Mouse (Mus musculus): ENCODE measurements around the gene Robo2. TPM values are rescaled to one million over a fixed set of nuclear protein-coding genes. Genes with fewer than 3 reads are reported as not detected.

Robo2 gene
- polyA plus RNA-seq, 1 experiment from 2014 or later: 121 TPM

DNA sequence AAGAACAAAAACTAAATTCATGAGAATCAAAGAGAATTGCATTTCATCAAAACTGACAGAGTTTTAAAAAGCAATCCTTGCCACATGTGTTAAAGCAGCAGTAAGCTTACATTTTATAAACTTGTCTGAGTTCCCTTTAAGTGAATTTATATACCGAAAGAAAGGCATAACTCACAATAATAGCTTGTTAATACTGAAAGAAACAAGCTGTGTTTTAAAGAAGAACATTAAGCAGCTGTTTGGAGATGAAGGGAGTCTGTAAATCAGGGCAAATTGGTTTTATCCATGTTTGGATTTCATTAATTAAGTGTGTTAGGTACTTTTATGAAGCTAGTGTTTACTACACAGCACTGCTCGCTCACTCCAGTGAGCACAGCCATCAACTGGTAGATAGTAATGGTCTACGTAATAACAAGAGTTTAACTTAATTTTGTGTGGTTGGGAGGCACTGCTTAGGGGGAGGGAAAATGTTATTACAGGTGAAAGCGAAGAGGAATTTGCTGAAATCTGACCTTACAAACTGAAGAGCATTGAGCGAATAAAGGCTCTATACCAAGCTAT lies 447.2 kb downstream of the Robo2 start:
- Histone ChIP-seq H3K4me2 (no peak overlapping the region), H3K9me3 (no peaks in the 10 kb centered on the region), H3K4me1 (no peaks in the 10 kb centered on the region), H3K27me3 (no peaks in the 10 kb centered on the region), H3K27ac (no peak overlapping the region), H3K4me3 (no peak overlapping the region), H3K36me3 (0 out of 2 replicates have a peak, but pooled peaks cover 5% of the 10 kb centered on the region), H3K9ac (no peak overlapping the region)
- no peak for ATAC-seq (ENCODE audit: insufficient number of reproducible peaks, insufficient read depth, low FRiP score, low TSS enrichment, low read depth)
- 64% methylated on average over 5 of the region's 5 CpGs for WGBS

DNA sequence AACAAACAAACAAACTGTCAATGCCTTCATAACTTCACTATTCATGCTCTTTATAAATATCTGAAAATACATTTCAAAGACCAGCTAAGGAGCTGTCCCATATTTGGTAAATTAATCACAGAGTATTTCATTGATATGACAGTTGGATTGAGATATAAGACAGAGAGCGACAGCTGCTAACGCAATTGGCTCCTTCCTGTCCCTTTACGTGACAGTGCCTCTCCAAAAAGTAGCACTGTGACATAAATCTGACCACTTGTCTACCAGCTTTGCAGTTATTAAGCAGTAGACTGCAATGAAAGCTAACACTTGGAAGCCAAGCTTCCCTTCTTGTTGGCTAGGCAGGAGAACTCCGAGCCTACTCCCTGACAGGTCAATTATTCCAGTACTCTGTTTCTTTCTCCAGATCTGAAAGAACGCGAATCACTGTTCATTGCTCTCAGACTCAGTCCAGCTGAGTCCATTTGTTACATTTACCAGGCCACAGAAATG lies 452.1 kb downstream of the Robo2 start:
- WGBS: 80% methylated on average over 6 of the region's 6 CpGs

DNA sequence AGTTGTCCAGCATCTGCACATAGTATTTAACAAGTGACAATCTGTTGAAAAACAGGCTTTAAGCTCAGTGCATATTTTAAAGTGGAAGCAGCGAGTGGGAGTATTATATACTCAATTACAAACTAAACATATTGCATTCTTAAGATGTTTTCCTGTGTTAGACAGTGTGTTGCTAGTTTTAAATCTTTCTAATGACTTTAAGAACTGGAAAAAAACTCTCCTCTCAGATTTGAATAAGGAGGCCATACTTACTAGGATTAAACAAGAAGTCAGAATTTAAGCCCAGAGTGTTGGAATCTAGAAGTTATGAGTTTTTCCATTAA lies 453.1 kb downstream of the Robo2 start:
- 71% methylated on average over 1 of the region's 1 CpGs for WGBS
- no peak overlapping the region for H3K4me3 ChIP-seq
- H3K27ac ChIP-seq: no peak overlapping the region

More for the DNA sequence above, 452.1 kb downstream of the Robo2 start:
- Histone ChIP-seq H3K36me3 (0 out of 2 replicates have a peak, but pooled peaks cover 5% of the 10 kb centered on the region), H3K9ac (no peak overlapping the region), H3K27ac (no peak overlapping the region), H3K9me3 (no peaks in the 10 kb centered on the region), H3K27me3 (no peaks in the 10 kb centered on the region), H3K4me3 (no peak overlapping the region), H3K4me2 (no peak overlapping the region), H3K4me1 (no peaks in the 10 kb centered on the region)
- ATAC-seq (ENCODE audit: insufficient number of reproducible peaks, insufficient read depth, low FRiP score, low TSS enrichment, low read depth): no peak

DNA sequence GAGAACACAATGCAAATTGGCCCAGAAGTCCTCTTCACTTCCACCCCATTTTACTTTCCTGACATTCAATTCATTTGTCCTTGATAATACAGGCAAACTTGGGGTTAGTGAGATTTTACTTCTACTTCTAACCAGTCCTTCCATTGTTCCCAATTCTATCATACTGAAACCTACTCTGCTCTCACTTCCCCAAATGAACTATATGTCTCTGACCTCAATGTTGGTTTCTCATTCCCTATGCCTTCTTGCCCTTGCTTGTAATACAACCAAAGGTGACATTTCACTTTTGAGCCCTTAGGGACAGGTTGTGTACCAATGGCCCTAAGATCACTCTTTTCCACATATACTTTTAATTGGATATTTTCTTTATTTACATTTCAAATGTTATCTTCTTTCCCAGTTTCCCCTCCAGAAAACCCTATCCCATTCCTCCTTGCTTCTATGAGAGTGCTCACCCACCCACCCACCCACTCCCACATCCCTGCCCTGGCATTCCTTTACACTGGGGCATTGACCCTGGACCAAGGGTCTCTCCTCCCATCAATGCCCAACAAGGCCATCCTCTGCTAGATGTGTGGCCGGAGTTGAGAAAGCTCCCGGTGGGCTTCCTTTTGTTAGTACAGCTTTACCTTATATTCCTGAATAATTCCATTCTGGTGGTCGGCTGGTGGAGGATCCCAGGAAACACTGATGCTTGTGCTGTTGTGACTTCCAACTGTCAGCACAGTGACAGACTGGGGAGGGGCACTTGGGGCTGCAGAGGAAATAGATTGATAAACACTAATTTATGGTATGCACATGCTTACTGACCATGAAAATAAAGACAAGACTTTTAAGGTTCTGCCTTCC lies 453.7 kb downstream of the Robo2 start:
- Histone ChIP-seq H3K4me1 (no peaks in the 10 kb centered on the region), H3K4me2 (no peak overlapping the region), H3K9me3 (no peaks in the 10 kb centered on the region), H3K27me3 (no peaks in the 10 kb centered on the region), H3K9ac (no peak overlapping the region), H3K4me3 (no peak overlapping the region), H3K36me3 (0 out of 2 replicates have a peak, but pooled peaks cover 5% of the 10 kb centered on the region), H3K27ac (no peak overlapping the region)
- no peak for ATAC-seq (ENCODE audit: insufficient number of reproducible peaks, insufficient read depth, low FRiP score, low TSS enrichment, low read depth)
- WGBS: 72% methylated on average over 3 of the region's 3 CpGs

More for the DNA sequence above, 453.1 kb downstream of the Robo2 start:
- Histone ChIP-seq H3K4me2 (no peak overlapping the region), H3K4me1 (no peaks in the 10 kb centered on the region), H3K27me3 (no peaks in the 10 kb centered on the region), H3K9me3 (no peaks in the 10 kb centered on the region), H3K9ac (no peak overlapping the region), H3K36me3 (0 out of 2 replicates have a peak, but pooled peaks cover 5% of the 10 kb centered on the region)
- no peak for ATAC-seq (ENCODE audit: insufficient number of reproducible peaks, insufficient read depth, low FRiP score, low TSS enrichment, low read depth)

DNA sequence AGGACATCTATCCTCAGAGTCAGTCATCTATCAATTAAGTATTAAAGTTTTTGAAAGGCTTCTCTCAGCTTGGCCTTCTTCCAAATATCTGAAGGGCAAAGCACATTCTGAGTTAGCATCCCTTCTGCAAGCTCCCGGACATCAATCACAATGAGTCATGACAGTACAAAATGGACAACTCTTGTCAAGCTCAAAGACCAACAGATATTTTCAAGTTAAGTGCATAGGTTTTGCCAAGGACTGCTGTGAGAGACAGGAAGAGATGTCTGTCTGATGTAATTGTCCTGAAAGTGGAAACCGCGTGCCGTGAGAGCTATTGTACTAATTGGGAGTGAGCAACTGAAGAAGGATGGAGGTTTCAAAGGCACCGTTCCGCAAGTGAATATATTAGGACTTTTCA lies 465.5 kb downstream of the Robo2 start:
- Histone ChIP-seq H3K4me3 (no peak overlapping the region), H3K9ac (no peak overlapping the region), H3K36me3 (peaks cover 3% of the 10 kb centered on the region; the same call in 1 of the 2 replicates), H3K4me2 (no peak overlapping the region), H3K9me3 (no peaks in the 10 kb centered on the region), H3K27ac (no peak overlapping the region), H3K27me3 (no peaks in the 10 kb centered on the region), H3K4me1 (no peaks in the 10 kb centered on the region)
- ATAC-seq (ENCODE audit: insufficient number of reproducible peaks, insufficient read depth, low FRiP score, low TSS enrichment, low read depth): no peak
- WGBS: 84% methylated on average over 6 of the region's 6 CpGs

DNA sequence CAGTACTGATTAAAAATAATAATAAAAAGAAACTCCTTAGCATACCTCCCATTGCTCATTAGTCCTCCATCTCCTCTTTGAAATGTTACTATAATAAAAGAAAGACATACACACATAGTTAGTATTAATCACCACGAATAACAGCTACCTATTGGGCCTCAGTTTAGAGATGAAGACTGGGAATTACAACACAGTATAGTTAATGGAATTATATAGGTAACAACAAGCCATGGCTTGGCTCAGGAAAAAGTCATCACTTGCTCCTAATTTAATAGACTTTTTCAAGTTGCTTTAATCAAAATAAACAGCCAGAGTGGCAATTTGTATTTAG lies 471.4 kb downstream of the Robo2 start:
- Histone ChIP-seq H3K36me3 (peaks cover 3% of the 10 kb centered on the region; the same call in 1 of the 2 replicates), H3K4me3 (no peak overlapping the region), H3K4me1 (no peaks in the 10 kb centered on the region), H3K27ac (no peak overlapping the region), H3K9me3 (no peaks in the 10 kb centered on the region), H3K9ac (no peak overlapping the region), H3K27me3 (no peaks in the 10 kb centered on the region), H3K4me2 (no peak overlapping the region)
- no peak for ATAC-seq (ENCODE audit: insufficient number of reproducible peaks, insufficient read depth, low FRiP score, low TSS enrichment, low read depth)
- 88% methylated on average over 1 of the region's 1 CpGs for WGBS

DNA sequence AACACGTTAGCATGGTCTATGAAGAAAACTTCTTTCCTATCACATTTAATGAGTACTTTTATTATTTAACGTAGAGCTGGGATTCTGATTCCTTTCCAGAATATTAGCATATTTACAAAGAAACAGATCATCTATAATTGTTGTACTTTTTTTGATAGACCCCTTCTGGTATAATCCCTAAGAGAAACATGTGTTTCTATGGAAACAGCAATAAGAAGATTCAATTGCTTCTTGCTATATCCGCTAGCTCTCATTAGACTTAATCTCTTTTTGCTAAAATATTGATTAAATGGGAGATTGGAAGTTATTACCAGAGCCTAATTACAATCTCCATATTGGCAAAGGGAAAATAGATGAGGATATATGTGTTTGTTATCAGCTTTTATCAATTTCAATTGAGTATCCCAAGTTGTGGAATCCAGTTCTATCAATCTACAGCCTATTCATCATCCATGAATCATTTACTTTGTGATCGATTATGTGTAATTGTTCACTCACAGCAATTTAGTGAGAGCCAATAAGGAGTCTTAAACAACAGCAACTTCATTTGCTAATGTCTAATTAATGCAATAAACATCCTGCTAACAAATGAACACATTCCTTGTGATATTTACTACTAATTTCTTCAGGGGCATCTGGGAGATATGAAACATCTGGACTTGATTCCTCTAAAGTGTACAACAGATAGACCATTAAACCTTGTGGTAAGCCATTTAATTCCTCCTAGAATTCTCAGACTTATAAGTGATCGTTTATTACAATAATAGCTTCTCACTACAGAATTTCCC lies 472.0 kb downstream of the Robo2 start:
- H3K4me1 ChIP-seq: no peaks in the 10 kb centered on the region
- H3K4me2 ChIP-seq: no peak overlapping the region
- WGBS: 88% methylated on average over 5 of the region's 5 CpGs
- H3K27me3 ChIP-seq: no peaks in the 10 kb centered on the region
- no peak overlapping the region for H3K9ac ChIP-seq
- no peaks in the 10 kb centered on the region for H3K9me3 ChIP-seq
- no peaks in the 10 kb centered on the region for H3K36me3 ChIP-seq
- no peak for ATAC-seq (ENCODE audit: insufficient number of reproducible peaks, insufficient read depth, low FRiP score, low TSS enrichment, low read depth)
- no peak overlapping the region for H3K27ac ChIP-seq
- no peak overlapping the region for H3K4me3 ChIP-seq

DNA sequence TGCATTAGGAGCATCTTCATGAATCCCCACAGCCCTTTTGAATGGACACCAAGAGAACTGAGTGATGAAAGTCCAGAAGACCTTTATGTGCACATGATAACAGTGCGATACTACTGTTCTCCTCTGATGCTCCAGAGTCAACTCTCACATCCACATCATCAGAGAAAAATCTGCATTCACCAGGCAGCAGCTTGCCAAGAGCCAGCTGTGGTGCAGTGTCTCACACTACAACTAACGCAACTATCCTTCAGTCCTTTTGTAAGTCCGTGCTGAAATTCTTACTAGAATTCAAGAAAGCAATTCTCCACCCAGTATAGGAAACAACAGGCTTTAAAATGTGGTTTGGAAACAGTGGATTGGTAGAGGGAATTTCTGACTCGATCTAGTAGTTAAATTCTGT lies 481.3 kb downstream of the Robo2 start:
- no peak overlapping the region for H3K9ac ChIP-seq
- no peak overlapping the region for H3K27ac ChIP-seq
- no peaks in the 10 kb centered on the region for H3K4me1 ChIP-seq
- H3K4me2 ChIP-seq: no peak overlapping the region
- no peaks in the 10 kb centered on the region for H3K27me3 ChIP-seq
- WGBS: 87% methylated on average over 4 of the region's 4 CpGs
- ATAC-seq (ENCODE audit: insufficient number of reproducible peaks, insufficient read depth, low FRiP score, low TSS enrichment, low read depth): no peak
- no peak overlapping the region for H3K4me3 ChIP-seq
- H3K36me3 ChIP-seq: peaks cover 13% of the 10 kb centered on the region; the same call in 1 of the 2 replicates
- H3K9me3 ChIP-seq: no peaks in the 10 kb centered on the region

DNA sequence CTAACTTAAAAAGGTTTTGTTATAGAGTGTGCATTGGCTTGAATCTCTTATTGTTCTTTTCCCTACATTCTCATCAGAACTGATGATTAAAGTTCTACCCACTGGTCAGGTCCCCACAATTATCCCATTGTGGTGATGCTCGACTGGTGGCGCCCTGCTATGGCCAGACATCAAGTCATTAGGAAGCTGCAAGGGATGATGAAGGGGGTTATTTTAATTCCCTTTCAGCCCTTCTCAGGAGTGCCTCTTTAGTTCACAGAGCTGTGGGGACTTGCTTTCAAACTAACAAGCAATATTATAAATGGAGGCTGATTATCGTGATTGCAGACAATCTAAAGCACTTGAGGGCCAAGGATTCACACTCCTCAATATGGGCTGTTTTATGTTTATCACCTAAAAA lies 484.1 kb downstream of the Robo2 start:
- H3K4me2 ChIP-seq: no peak overlapping the region
- WGBS: 64% methylated on average over 3 of the region's 3 CpGs

DNA sequence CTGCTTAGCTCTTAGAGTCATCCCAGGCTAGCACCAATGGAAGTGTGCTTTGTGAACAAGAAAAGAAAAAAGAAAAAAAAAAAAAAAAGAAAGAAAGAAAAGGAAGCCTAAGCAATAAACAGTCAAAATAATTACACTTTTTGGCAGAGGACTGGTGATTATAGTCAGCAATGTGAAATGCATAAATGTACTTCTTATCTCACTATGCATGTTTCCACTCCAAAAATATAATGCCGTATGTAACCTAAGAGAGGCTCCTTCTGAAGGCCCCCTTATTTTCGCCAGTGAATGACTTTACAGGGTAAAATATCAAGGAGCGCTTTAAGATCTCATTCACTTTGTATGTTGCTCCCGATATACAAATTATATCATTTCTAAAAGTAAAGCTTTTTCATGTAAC lies 496.2 kb downstream of the Robo2 start:
- whole genome bisulfite sequencing: 90% methylated on average over 4 of the region's 4 CpGs
- no peak overlapping the region for H3K27ac ChIP-seq
- H3K4me3 ChIP-seq: no peak overlapping the region
- no peaks in the 10 kb centered on the region for H3K27me3 ChIP-seq
- no peaks in the 10 kb centered on the region for H3K4me1 ChIP-seq
- H3K9ac ChIP-seq: no peak overlapping the region
- 0 out of 2 replicates have a peak, but pooled peaks cover under 1% of the 10 kb centered on the region for H3K36me3 ChIP-seq
- H3K9me3 ChIP-seq: no peaks in the 10 kb centered on the region
- H3K4me2 ChIP-seq: no peak overlapping the region
- no peak for ATAC-seq (ENCODE audit: insufficient number of reproducible peaks, insufficient read depth, low FRiP score, low TSS enrichment, low read depth)

More for the DNA sequence above, 484.1 kb downstream of the Robo2 start:
- Histone ChIP-seq H3K4me3 (no peak overlapping the region), H3K4me1 (no peaks in the 10 kb centered on the region), H3K36me3 (no peaks in the 10 kb centered on the region), H3K9me3 (no peaks in the 10 kb centered on the region), H3K9ac (no peak overlapping the region), H3K27ac (no peak overlapping the region), H3K27me3 (no peaks in the 10 kb centered on the region)
- no peak for ATAC-seq (ENCODE audit: insufficient number of reproducible peaks, insufficient read depth, low FRiP score, low TSS enrichment, low read depth)

DNA sequence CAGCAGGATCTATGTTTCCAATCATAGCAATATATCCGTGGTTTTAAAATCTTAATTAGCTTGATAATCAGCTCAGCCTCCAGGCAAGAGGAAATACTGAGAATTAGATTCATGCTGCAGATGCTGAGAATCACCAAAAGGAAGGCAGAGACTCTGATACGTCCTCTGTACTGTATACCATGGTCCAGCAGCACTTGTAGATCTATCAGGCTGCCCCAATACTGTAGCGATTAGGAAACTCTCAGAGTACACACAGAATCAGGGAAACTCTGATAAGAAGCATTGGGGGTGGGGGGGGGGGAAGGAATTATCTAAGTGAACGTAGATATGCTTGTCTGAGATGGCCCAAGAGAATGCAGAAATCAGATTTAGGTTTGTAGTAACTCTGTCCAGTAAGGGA lies 496.7 kb downstream of the Robo2 start:
- Histone ChIP-seq H3K36me3 (no peaks in the 10 kb centered on the region), H3K4me3 (no peak overlapping the region), H3K4me2 (no peak overlapping the region), H3K27ac (no peak overlapping the region), H3K27me3 (no peaks in the 10 kb centered on the region), H3K9ac (no peak overlapping the region), H3K9me3 (no peaks in the 10 kb centered on the region), H3K4me1 (no peaks in the 10 kb centered on the region)
- WGBS: 45% methylated on average over 4 of the region's 4 CpGs
- ATAC-seq (ENCODE audit: insufficient number of reproducible peaks, insufficient read depth, low FRiP score, low TSS enrichment, low read depth): no peak

Data from embryonic facial prominence, embryonic 13.5 days (tissue).